Mouse (Mus musculus): ENCODE results near the gene Cacna1i. TPM values are rescaled to one million over a fixed set of nuclear protein-coding genes. Genes with fewer than 3 reads are reported as not detected.

Cacna1i gene
- polyA plus RNA-seq, 1 experiment from 2014 or later, result 0.02 TPM

- ATAC-seq, result no peak
- 0 out of 2 replicates have a peak, but pooled peaks cover 5% of the 10 kb centered on the region for H3K27me3 ChIP-seq (replicated peaks)
- H3K9me3 ChIP-seq (replicated peaks), result no peaks in the 10 kb centered on the region
- H3K4me1 ChIP-seq, result no peaks in the 10 kb centered on the region
- no peak overlapping the region for H3K27ac ChIP-seq
- no peak overlapping the region for H3K9ac ChIP-seq
- H3K4me3 ChIP-seq, result no peak overlapping the region
- no peak overlapping the region for H3K4me2 ChIP-seq
- no peaks in the 10 kb centered on the region for H3K36me3 ChIP-seq
- 51% methylated on average over 2 of the region's 2 CpGs for WGBS (ENCODE audit: insufficient replicate concordance)
Measured at GRCm38 (mm10) chr15:80418146-80418545, 131.1 kb downstream of the Cacna1i start.

- 69% methylated on average over 11 of the region's 11 CpGs for WGBS (ENCODE audit: insufficient replicate concordance)
- Histone ChIP-seq H3K4me1 (no peaks in the 10 kb centered on the region), H3K27me3 (replicated peaks) (peaks cover 9% of the 10 kb centered on the region; the same call in 1 of the 2 replicates), H3K9me3 (replicated peaks) (no peaks in the 10 kb centered on the region), H3K36me3 (no peaks in the 10 kb centered on the region), H3K4me3 (no peak overlapping the region), H3K27ac (no peak overlapping the region), H3K9ac (no peak overlapping the region), H3K4me2 (no peak overlapping the region)
- no peak for ATAC-seq
Measured at GRCm38 (mm10) chr15:80430324-80430723, 143.3 kb downstream of the Cacna1i start.

GRCm38 (mm10) chr15:80436961-80437360 is 149.9 kb downstream of the Cacna1i start:
- Histone ChIP-seq H3K4me3 (no peak overlapping the region), H3K9me3 (replicated peaks) (no peaks in the 10 kb centered on the region), H3K4me1 (no peaks in the 10 kb centered on the region), H3K27ac (no peak overlapping the region), H3K36me3 (no peaks in the 10 kb centered on the region), H3K9ac (no peak overlapping the region), H3K27me3 (replicated peaks) (peaks cover 33% of the 10 kb centered on the region), H3K4me2 (no peak overlapping the region)
- WGBS (ENCODE audit: insufficient replicate concordance), result 61% methylated on average over 5 of the region's 5 CpGs
- no peak for ATAC-seq

GRCm38 (mm10) chr15:80437996-80438395 is 151.0 kb downstream of the Cacna1i start:
- no peak for ATAC-seq
- no peak overlapping the region for H3K4me3 ChIP-seq
- 81% methylated on average over 9 of the region's 9 CpGs for WGBS (ENCODE audit: insufficient replicate concordance)
- H3K9ac ChIP-seq, result no peak overlapping the region
- H3K4me1 ChIP-seq, result no peaks in the 10 kb centered on the region
- no peaks in the 10 kb centered on the region for H3K9me3 ChIP-seq (replicated peaks)
- H3K36me3 ChIP-seq, result no peaks in the 10 kb centered on the region
- peaks cover 29% of the 10 kb centered on the region for H3K27me3 ChIP-seq (replicated peaks)
- no peak overlapping the region for H3K27ac ChIP-seq
- H3K4me2 ChIP-seq, result no peak overlapping the region

- no peak for ATAC-seq
- WGBS (ENCODE audit: insufficient replicate concordance), result 66% methylated on average over 9 of the region's 9 CpGs
- Histone ChIP-seq H3K4me2 (no peak overlapping the region), H3K36me3 (no peaks in the 10 kb centered on the region), H3K4me1 (no peaks in the 10 kb centered on the region), H3K9ac (no peak overlapping the region), H3K27me3 (replicated peaks) (peaks cover 27% of the 10 kb centered on the region), H3K4me3 (no peak overlapping the region), H3K27ac (no peak overlapping the region), H3K9me3 (replicated peaks) (no peaks in the 10 kb centered on the region)
Measured at GRCm38 (mm10) chr15:80438423-80438822, 151.4 kb downstream of the Cacna1i start.

GRCm38 (mm10) chr15:80440195-80440594 is 153.2 kb downstream of the Cacna1i start:
- WGBS (ENCODE audit: insufficient replicate concordance), result 19% methylated on average over 6 of the region's 6 CpGs
- H3K4me3 ChIP-seq, result no peak overlapping the region
- ATAC-seq, result no peak

GRCm38 (mm10) chr15:80445956-80446687 is 159.1 kb downstream of the Cacna1i start:
- WGBS (ENCODE audit: insufficient replicate concordance), result 65% methylated on average over 15 of the region's 15 CpGs
- H3K4me1 ChIP-seq, result no peaks in the 10 kb centered on the region
- no peak overlapping the region for H3K4me2 ChIP-seq
- peaks cover 6% of the 10 kb centered on the region; the same call in 1 of the 2 replicates for H3K27me3 ChIP-seq (replicated peaks)
- no peak overlapping the region for H3K27ac ChIP-seq
- no peak for ATAC-seq
- H3K4me3 ChIP-seq, result no peak overlapping the region
- no peak overlapping the region for H3K9ac ChIP-seq
- H3K9me3 ChIP-seq (replicated peaks), result no peaks in the 10 kb centered on the region
- no peaks in the 10 kb centered on the region for H3K36me3 ChIP-seq

More at GRCm38 (mm10) chr15:80440195-80440594, 153.2 kb downstream of the Cacna1i start:
- Histone ChIP-seq H3K9ac (no peak overlapping the region), H3K4me2 (no peak overlapping the region), H3K4me1 (no peaks in the 10 kb centered on the region), H3K27ac (no peak overlapping the region), H3K9me3 (replicated peaks) (no peaks in the 10 kb centered on the region), H3K27me3 (replicated peaks) (peaks cover 24% of the 10 kb centered on the region), H3K36me3 (no peaks in the 10 kb centered on the region)

Other genes with a start within 250 kb of the Cacna1i start
- gene Syngr1, start 195.9 kb upstream of the Cacna1i start, polyA plus RNA-seq (2016; fragmentation: Nextera tagmentation; extraction: Ambion mirVana), result 20.4 and 21.9 TPM in 2 replicates
- 912 and 924 TPM in 2 replicates for gene Rpl3, start 195.4 kb upstream of the Cacna1i start, polyA plus RNA-seq (2016; fragmentation: Nextera tagmentation; extraction: Ambion mirVana)
- 18.5 and 18.9 TPM in 2 replicates for gene Tab1, start 154.1 kb upstream of the Cacna1i start, polyA plus RNA-seq (2016; fragmentation: Nextera tagmentation; extraction: Ambion mirVana)
- gene Mgat3, start 113.5 kb upstream of the Cacna1i start, polyA plus RNA-seq (2016; fragmentation: Nextera tagmentation; extraction: Ambion mirVana), result 0.96 and 1.2 TPM in 2 replicates
- gene Mief1, start 53.2 kb upstream of the Cacna1i start, polyA plus RNA-seq (2016; fragmentation: Nextera tagmentation; extraction: Ambion mirVana), result 29.1 and 30.1 TPM in 2 replicates
- gene AC140267.1, start 51.4 kb upstream of the Cacna1i start, polyA plus RNA-seq (2016; fragmentation: Nextera tagmentation; extraction: Ambion mirVana), result not detected in 2 replicates
- gene Atf4, start 32.1 kb upstream of the Cacna1i start, polyA plus RNA-seq (2016; fragmentation: Nextera tagmentation; extraction: Ambion mirVana), result 141 and 145 TPM in 2 replicates
- gene Rps19bp1, start 22.9 kb upstream of the Cacna1i start, polyA plus RNA-seq (2016; fragmentation: Nextera tagmentation; extraction: Ambion mirVana), result 46.8 and 47.0 TPM in 2 replicates